Mouse (Mus musculus) embryo, embryonic 11.5 days (tissue): ENCODE measurements around the gene Herpud2.
A peak's percentile ranks its signal among the peaks of the same experiment; 100 is the strongest.
"Not testable (repeated sequence)": the region's sequence is repeated elsewhere in the genome, so short reads cannot be mapped to it uniquely, and the experiment has no call there.

Experiments used
- DNase-seq: peaks from one replicate; pipeline ENCODE4 v3.0.0-alpha.2; 2012; ENCODE audit warnings: low read depth, low spot score

Herpud2 gene

GRCm38 (mm10) chr9:25145925-25146324 lies 5.7 kb downstream of the Herpud2 start:
- DNase-seq, result no peak

GRCm38 (mm10) chr9:25143950-25144349 lies 7.7 kb downstream of the Herpud2 start:
- DNase-seq, result no peak

GRCm38 (mm10) chr9:25142988-25143387 lies 8.6 kb downstream of the Herpud2 start:
- DNase-seq, result no peak

GRCm38 (mm10) chr9:25142041-25142440 lies 9.6 kb downstream of the Herpud2 start:
- DNase-seq, result no peak

- DNase-seq, result no peak
Observed at GRCm38 (mm10) chr9:25140330-25140729, 11.3 kb downstream of the Herpud2 start.

- no peak for DNase-seq
Observed at GRCm38 (mm10) chr9:25138900-25139299, 12.7 kb downstream of the Herpud2 start.

- DNase-seq, result no peak
Observed at GRCm38 (mm10) chr9:25132920-25133319, 18.7 kb downstream of the Herpud2 start.

- no peak for DNase-seq
Observed at GRCm38 (mm10) chr9:25132253-25132652, 19.4 kb downstream of the Herpud2 start.

GRCm38 (mm10) chr9:25124048-25124447 lies 27.6 kb downstream of the Herpud2 start:
- no peak for DNase-seq

- not testable (repeated sequence) for DNase-seq
Observed at GRCm38 (mm10) chr9:25123590-25123989, 28.0 kb downstream of the Herpud2 start.

- peak; percentile 31 for DNase-seq
Observed at GRCm38 (mm10) chr9:25104638-25105037, 47.0 kb downstream of the Herpud2 start.

- DNase-seq, result no peak
Observed at GRCm38 (mm10) chr9:25102881-25103280, 48.7 kb downstream of the Herpud2 start.

- DNase-seq, result no peak
Observed at GRCm38 (mm10) chr9:25090853-25091252, 60.8 kb downstream of the Herpud2 start.

- DNase-seq, result no peak
Observed at GRCm38 (mm10) chr9:25089122-25089521, 62.5 kb downstream of the Herpud2 start, which contains the start of gene Gm10181. TSS of gene Gm10181 (plus strand) at chr9:25089422.

GRCm38 (mm10) chr9:25076505-25076904 lies 75.1 kb downstream of the Herpud2 start:
- DNase-seq, result no peak

GRCm38 (mm10) chr9:25075977-25076376 lies 75.6 kb downstream of the Herpud2 start:
- no peak for DNase-seq

- no peak for DNase-seq
Observed at GRCm38 (mm10) chr9:25072666-25073065, 79.0 kb downstream of the Herpud2 start.

- DNase-seq, result no peak
Observed at GRCm38 (mm10) chr9:25058726-25059125, 92.9 kb downstream of the Herpud2 start.
